Mouse (Mus musculus): Measurements from ENCODE around the gene Dync1li1. TPM values are rescaled to one million over a fixed set of nuclear protein-coding genes. Genes with fewer than 3 reads are reported as not detected.
A peak's percentile ranks its signal among the peaks of the same experiment; 100 is the strongest.

The Dync1li1 gene
- polyA plus RNA-seq, 1 experiment from 2014 or later: 71.3 TPM

GRCm38 (mm10) chr9:114660983-114661382 is 27.6 kb upstream of the Dync1li1 start:
- Histone ChIP-seq H3K36me3 (no peaks in the 10 kb centered on the region), H3K4me3 (no peak overlapping the region), H3K9me3 (no peaks in the 10 kb centered on the region), H3K27ac (no peak overlapping the region), H3K4me1 (peaks cover 3% of the 10 kb centered on the region; the same call in 1 of the 2 replicates), H3K27me3 (ENCODE audit: insufficient read depth, poor library complexity, severe bottlenecking) (no peaks in the 10 kb centered on the region)
- DNase-seq (ENCODE audit: low spot score): no peak
- WGBS: 75% methylated on average over 6 of the region's 6 CpGs

GRCm38 (mm10) chr9:114661991-114662390 is 26.6 kb upstream of the Dync1li1 start:
- H3K36me3 ChIP-seq: no peaks in the 10 kb centered on the region
- no peak overlapping the region for H3K4me3 ChIP-seq
- WGBS: 41% methylated on average over 7 of the region's 7 CpGs
- peaks cover 3% of the 10 kb centered on the region for H3K4me1 ChIP-seq
- no peak overlapping the region for H3K27ac ChIP-seq
- no peak for DNase-seq (ENCODE audit: low spot score)
- no peaks in the 10 kb centered on the region for H3K27me3 ChIP-seq (ENCODE audit: insufficient read depth, poor library complexity, severe bottlenecking)
- no peaks in the 10 kb centered on the region for H3K9me3 ChIP-seq

- no peak overlapping the region; the same call in 1 of the 2 replicates for H3K27ac ChIP-seq
- no peak for DNase-seq (ENCODE audit: low spot score)
- WGBS: 76% methylated on average over 11 of the region's 11 CpGs
Measured at GRCm38 (mm10) chr9:114663782-114664181, 24.8 kb upstream of the Dync1li1 start.

GRCm38 (mm10) chr9:114666858-114667257 is 21.7 kb upstream of the Dync1li1 start:
- no peak overlapping the region for H3K27ac ChIP-seq
- H3K4me3 ChIP-seq: no peak overlapping the region
- no peaks in the 10 kb centered on the region for H3K36me3 ChIP-seq
- H3K4me1 ChIP-seq: peaks cover 10% of the 10 kb centered on the region
- WGBS: 72% methylated on average over 10 of the region's 10 CpGs
- no peaks in the 10 kb centered on the region for H3K9me3 ChIP-seq
- H3K27me3 ChIP-seq (ENCODE audit: insufficient read depth, poor library complexity, severe bottlenecking): no peaks in the 10 kb centered on the region; the same call in 1 of the 2 replicates
- DNase-seq (ENCODE audit: low spot score): no peak

More at GRCm38 (mm10) chr9:114663782-114664181, 24.8 kb upstream of the Dync1li1 start:
- Histone ChIP-seq H3K9me3 (no peaks in the 10 kb centered on the region), H3K27me3 (ENCODE audit: insufficient read depth, poor library complexity, severe bottlenecking) (no peaks in the 10 kb centered on the region; the same call in 1 of the 2 replicates), H3K4me1 (peaks cover 10% of the 10 kb centered on the region), H3K4me3 (no peak overlapping the region), H3K36me3 (no peaks in the 10 kb centered on the region)

GRCm38 (mm10) chr9:114668047-114668446 is 20.5 kb upstream of the Dync1li1 start:
- H3K4me3 ChIP-seq: no peak overlapping the region
- H3K36me3 ChIP-seq: no peaks in the 10 kb centered on the region
- H3K9me3 ChIP-seq: no peaks in the 10 kb centered on the region
- 58% methylated on average over 4 of the region's 4 CpGs for WGBS
- peaks cover 15% of the 10 kb centered on the region for H3K4me1 ChIP-seq
- peak overlapping the region; percentile 43; the same call in 1 of the 2 replicates for H3K27ac ChIP-seq
- no peaks in the 10 kb centered on the region; the same call in 1 of the 2 replicates for H3K27me3 ChIP-seq (ENCODE audit: insufficient read depth, poor library complexity, severe bottlenecking)
- DNase-seq (ENCODE audit: low spot score): no peak

- Histone ChIP-seq H3K4me1 (peaks cover 22% of the 10 kb centered on the region), H3K4me3 (no peak overlapping the region), H3K9me3 (no peaks in the 10 kb centered on the region), H3K27me3 (ENCODE audit: insufficient read depth, poor library complexity, severe bottlenecking) (no peaks in the 10 kb centered on the region; the same call in 1 of the 2 replicates), H3K27ac (no peak overlapping the region), H3K36me3 (no peaks in the 10 kb centered on the region)
- 67% methylated on average over 5 of the region's 5 CpGs for WGBS
- DNase-seq (ENCODE audit: low spot score): no peak
Measured at GRCm38 (mm10) chr9:114669011-114669410, 19.6 kb upstream of the Dync1li1 start.

GRCm38 (mm10) chr9:114671946-114672345 is 16.6 kb upstream of the Dync1li1 start:
- WGBS: 65% methylated on average over 1 of the region's 1 CpGs

GRCm38 (mm10) chr9:114672703-114673561 is 15.7 kb upstream of the Dync1li1 start:
- WGBS: 3% methylated on average over 24 of the region's 24 CpGs
- H3K27ac ChIP-seq: peak overlapping the region; percentile 76

More at GRCm38 (mm10) chr9:114671946-114672345, 16.6 kb upstream of the Dync1li1 start:
- Histone ChIP-seq H3K4me3 (no peak overlapping the region), H3K9me3 (no peaks in the 10 kb centered on the region), H3K27ac (no peak overlapping the region), H3K27me3 (ENCODE audit: insufficient read depth, poor library complexity, severe bottlenecking) (no peaks in the 10 kb centered on the region; the same call in 1 of the 2 replicates), H3K36me3 (no peaks in the 10 kb centered on the region), H3K4me1 (peaks cover 20% of the 10 kb centered on the region)
- no peak for DNase-seq (ENCODE audit: low spot score)

GRCm38 (mm10) chr9:114673626-114674025 is 15.0 kb upstream of the Dync1li1 start:
- peak overlapping the region; percentile 76 for H3K27ac ChIP-seq
- no peaks in the 10 kb centered on the region for H3K36me3 ChIP-seq
- peaks cover 13% of the 10 kb centered on the region for H3K4me1 ChIP-seq
- H3K4me3 ChIP-seq: peak overlapping the region; percentile 58; the same call in 1 of the 2 replicates
- H3K9me3 ChIP-seq: no peaks in the 10 kb centered on the region
- DNase-seq (ENCODE audit: low spot score): no peak
- WGBS: 32% methylated on average over 2 of the region's 2 CpGs
- no peaks in the 10 kb centered on the region; the same call in 1 of the 2 replicates for H3K27me3 ChIP-seq (ENCODE audit: insufficient read depth, poor library complexity, severe bottlenecking)

More at GRCm38 (mm10) chr9:114672703-114673561, 15.7 kb upstream of the Dync1li1 start:
- no peak for DNase-seq (ENCODE audit: low spot score)
- Histone ChIP-seq H3K27me3 (ENCODE audit: insufficient read depth, poor library complexity, severe bottlenecking) (no peaks in the 10 kb centered on the region; the same call in 1 of the 2 replicates), H3K4me3 (peak overlapping the region; percentile 58), H3K36me3 (no peaks in the 10 kb centered on the region), H3K9me3 (no peaks in the 10 kb centered on the region), H3K4me1 (peaks cover 17% of the 10 kb centered on the region)

- Histone ChIP-seq H3K4me3 (no peak overlapping the region), H3K9me3 (no peaks in the 10 kb centered on the region), H3K27me3 (ENCODE audit: insufficient read depth, poor library complexity, severe bottlenecking) (no peaks in the 10 kb centered on the region), H3K27ac (no peak overlapping the region), H3K36me3 (no peaks in the 10 kb centered on the region), H3K4me1 (peaks cover 3% of the 10 kb centered on the region)
- DNase-seq (ENCODE audit: low spot score): no peak
- 75% methylated on average over 5 of the region's 5 CpGs for WGBS
Measured at GRCm38 (mm10) chr9:114678576-114678975, 10.0 kb upstream of the Dync1li1 start.

- Histone ChIP-seq H3K4me1 (no peaks in the 10 kb centered on the region), H3K9me3 (no peaks in the 10 kb centered on the region), H3K27me3 (ENCODE audit: insufficient read depth, poor library complexity, severe bottlenecking) (no peaks in the 10 kb centered on the region), H3K36me3 (no peaks in the 10 kb centered on the region), H3K4me3 (no peak overlapping the region), H3K27ac (no peak overlapping the region)
- no peak for DNase-seq (ENCODE audit: low spot score)
- 70% methylated on average over 5 of the region's 5 CpGs for whole genome bisulfite sequencing
Measured at GRCm38 (mm10) chr9:114679944-114680343, 8.6 kb upstream of the Dync1li1 start.

GRCm38 (mm10) chr9:114680531-114680930 is 8.1 kb upstream of the Dync1li1 start:
- Histone ChIP-seq H3K4me1 (no peaks in the 10 kb centered on the region), H3K27me3 (ENCODE audit: insufficient read depth, poor library complexity, severe bottlenecking) (no peaks in the 10 kb centered on the region), H3K4me3 (no peak overlapping the region), H3K27ac (no peak overlapping the region), H3K9me3 (no peaks in the 10 kb centered on the region), H3K36me3 (no peaks in the 10 kb centered on the region)
- DNase-seq (ENCODE audit: low spot score): no peak
- WGBS: 71% methylated on average over 6 of the region's 6 CpGs

GRCm38 (mm10) chr9:114682193-114682592 is 6.4 kb upstream of the Dync1li1 start:
- no peak overlapping the region for H3K4me3 ChIP-seq
- H3K36me3 ChIP-seq: no peaks in the 10 kb centered on the region
- no peak overlapping the region for H3K27ac ChIP-seq
- H3K27me3 ChIP-seq (ENCODE audit: insufficient read depth, poor library complexity, severe bottlenecking): no peaks in the 10 kb centered on the region
- DNase-seq (ENCODE audit: low spot score): no peak
- WGBS: 75% methylated on average over 4 of the region's 4 CpGs
- H3K4me1 ChIP-seq: no peaks in the 10 kb centered on the region
- H3K9me3 ChIP-seq: no peaks in the 10 kb centered on the region
